Mouse (Mus musculus) lung, embryonic 14.5 days (tissue): Measurements from ENCODE around the gene Usp22. TPM values are rescaled to one million over a fixed set of nuclear protein-coding genes. Genes with fewer than 3 reads are reported as not detected.

Source experiments
- ATAC-seq: fragments of 200-750 bp; cut with Nextera tagmentation; 2 replicates; pipeline ENCODE4 v1.8.0; 2017; ENCODE audit warnings: mild to moderate bottlenecking, moderate TSS enrichment, moderate library complexity; ENCODE audit not compliant: insufficient read depth
- DNase-seq: peaks from one replicate; pipeline ENCODE4 v3.0.0-alpha.2; 2015
- H3K27ac ChIP-seq: fragments of 300-500 bp; sonication (generic); 2 replicates; pipeline ENCODE4 v1.5.1; 2014; ENCODE audit warnings: low read depth, mild to moderate bottlenecking, moderate library complexity
- H3K27me3 ChIP-seq: fragments of 300-500 bp; sonication (generic); 2 replicates; pipeline ENCODE4 v1.6.1; 2014; ENCODE audit warnings: low read length, control low read depth; ENCODE audit not compliant: insufficient read depth
- H3K36me3 ChIP-seq: fragments of 300-500 bp; sonication (generic); 2 replicates; pipeline ENCODE4 v1.6.1; 2014; ENCODE audit warnings: control low read depth; ENCODE audit not compliant: insufficient read depth
- H3K4me1 ChIP-seq: fragments of 300-500 bp; sonication (generic); 2 replicates; pipeline ENCODE4 v1.6.1; 2014; ENCODE audit warnings: antibody characterized with exemption, control low read depth; ENCODE audit not compliant: insufficient read depth
- H3K4me2 ChIP-seq: fragments of 300-500 bp; sonication (generic); 2 replicates; pipeline ENCODE4 v1.6.1; 2014; ENCODE audit warnings: mild to moderate bottlenecking
- H3K4me3 ChIP-seq: fragments of 300-500 bp; sonication (generic); 2 replicates; pipeline ENCODE4 v1.5.1; 2014; ENCODE audit warnings: low read depth, low read length
- H3K9ac ChIP-seq: fragments of 300-500 bp; sonication (generic); 2 replicates; pipeline ENCODE4 v1.6.1; 2014
- H3K9me3 ChIP-seq: fragments of 300-500 bp; sonication (generic); 2 replicates; pipeline ENCODE4 v1.6.1; 2016; ENCODE audit warnings: low read depth, low read length, control low read depth
- CTCF ChIP-seq: IDR thresholded peaks from 2 replicates; pipeline ENCODE4 v1.5.1; 2016; ENCODE audit warnings: antibody characterized with exemption, low read depth
- WGBS: fragments of 180-500 bp; shearing (Covaris S2); extraction: QIAGEN DNeasy Blood & Tissue Kit; methylation state at CpG from one replicate; pipeline ENCODE4 v1.1.7; 2014; 5-methylcytosine and 5-hydroxymethylcytosine counted together
- polyA plus RNA-seq: library from polyadenylated mRNA; unstranded; fragments of >200 nt; fragmentation: Nextera tagmentation; extraction: Ambion mirVana; gene quantifications from 2 replicates; pipeline ENCODE4 v1.2.1, GENCODE M21; 2014

Usp22 gene
- polyA plus RNA-seq, 1 experiment from 2014 or later, result 167 TPM

DNA sequence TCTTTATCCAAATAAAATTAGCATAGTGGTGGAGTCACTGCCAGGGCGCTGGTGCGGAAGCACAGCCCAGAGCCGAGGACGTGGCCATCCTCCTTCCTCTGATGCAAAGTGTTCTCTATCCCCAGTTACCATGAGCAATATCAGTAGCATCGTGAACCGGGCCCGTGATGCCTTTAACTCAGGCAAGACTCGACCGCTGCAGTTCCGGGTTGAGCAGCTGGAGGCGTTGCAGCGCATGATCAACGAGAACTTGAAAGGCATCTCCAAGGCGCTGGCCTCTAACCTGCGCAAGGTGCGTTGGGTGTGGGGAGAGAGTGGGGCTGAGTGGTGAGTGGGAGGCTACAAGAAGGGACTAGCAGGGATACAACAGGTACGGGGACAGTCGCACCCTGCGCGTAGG is 37.2 kb upstream of the Usp22 start:
- no peak overlapping the region for H3K4me3 ChIP-seq
- H3K9me3 ChIP-seq, result no peaks in the 10 kb centered on the region
- DNase-seq, result no peak
- no peaks in the 10 kb centered on the region for H3K4me1 ChIP-seq
- no peak overlapping the region for H3K9ac ChIP-seq
- H3K36me3 ChIP-seq, result no peaks in the 10 kb centered on the region
- H3K27ac ChIP-seq, result no peak overlapping the region
- peak; percentile 34; the same call in 1 of the 2 replicates for TF ChIP-seq CTCF
- no peak for ATAC-seq
- H3K27me3 ChIP-seq, result peaks cover 12% of the 10 kb centered on the region; the same call in 1 of the 2 replicates
- 31% methylated on average over 20 of the region's 20 CpGs for WGBS
- no peak overlapping the region for H3K4me2 ChIP-seq

DNA sequence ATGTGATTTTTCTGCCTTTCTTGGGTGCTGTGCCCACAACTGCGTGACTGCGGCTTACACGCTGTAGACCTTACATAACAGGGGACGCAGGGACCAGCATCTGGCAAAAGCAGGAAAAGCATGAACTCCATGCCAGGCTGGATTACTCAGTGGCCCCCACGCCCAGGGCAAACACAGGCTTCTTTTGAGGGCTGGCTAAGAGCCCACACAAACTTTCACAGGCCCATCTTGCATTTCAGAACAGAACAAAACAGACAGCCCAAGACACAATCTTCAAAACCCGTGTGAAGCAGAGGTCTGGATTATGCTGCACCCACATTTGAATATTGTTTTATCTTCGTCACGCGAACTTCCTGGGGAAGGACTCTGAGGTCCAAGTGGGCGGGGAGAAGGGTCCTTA is 33.5 kb upstream of the Usp22 start:
- WGBS, result 64% methylated on average over 10 of the region's 10 CpGs
- TF ChIP-seq CTCF, result no peak

DNA sequence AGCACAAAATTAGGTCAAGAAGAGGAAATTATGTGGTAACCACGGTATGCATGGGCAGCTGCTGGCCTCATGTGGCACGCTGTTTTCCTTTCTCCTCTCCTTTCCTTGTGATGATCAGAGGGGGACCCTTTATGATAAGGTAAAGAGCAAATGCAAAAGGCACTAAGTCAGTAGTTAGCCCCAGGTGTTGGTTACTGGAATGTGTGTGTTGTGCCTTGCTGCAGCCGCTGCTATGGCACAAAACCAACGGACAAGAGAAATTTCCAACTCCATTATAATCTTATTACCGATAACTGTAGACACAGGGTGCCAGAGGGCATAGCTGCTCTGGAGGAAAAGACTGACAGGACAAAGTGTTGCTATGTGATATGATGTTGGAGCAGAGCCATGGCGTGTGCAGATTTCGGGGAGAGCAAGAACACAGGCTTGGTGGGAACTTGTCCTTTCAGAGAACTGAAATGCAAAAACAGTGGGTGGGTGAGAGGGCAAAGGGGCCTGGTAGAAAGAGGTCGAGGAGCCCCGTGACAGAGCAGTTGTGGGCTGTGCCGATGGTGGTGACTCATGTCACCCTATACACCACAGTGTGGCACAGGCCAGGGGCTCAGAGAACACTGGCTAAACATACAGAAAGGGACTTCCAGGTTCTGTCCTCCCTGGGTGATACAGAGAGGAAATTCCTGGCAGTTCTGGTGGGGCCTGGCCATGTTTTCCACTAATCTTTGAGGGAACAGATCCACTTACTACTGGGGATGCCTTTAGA is 32.8 kb upstream of the Usp22 start, which contains the start of gene Aldh3a1:
TSS of gene Aldh3a1 (plus strand) at position 51 of the 760 bp plus-strand sequence.
- no peaks in the 10 kb centered on the region for H3K9me3 ChIP-seq
- no peaks in the 10 kb centered on the region for H3K4me1 ChIP-seq
- H3K4me3 ChIP-seq, result no peak within 1 kb of the TSS
- H3K27me3 ChIP-seq, result peaks cover 9% of the 10 kb centered on the region; the same call in 1 of the 2 replicates
- H3K4me2 ChIP-seq, result no peak within 1 kb of the TSS
- no peak within 1 kb of the TSS for H3K27ac ChIP-seq
- no peak within 1 kb of the TSS for H3K9ac ChIP-seq
- no peak for DNase-seq
- WGBS, result 53% methylated on average over 10 of the region's 10 CpGs
- no peak for ATAC-seq
- no peak for TF ChIP-seq CTCF
- no peaks in the 10 kb centered on the region for H3K36me3 ChIP-seq

More for the DNA sequence above, 33.5 kb upstream of the Usp22 start:
- Histone ChIP-seq H3K9me3 (no peaks in the 10 kb centered on the region), H3K4me1 (no peaks in the 10 kb centered on the region), H3K27me3 (peaks cover 12% of the 10 kb centered on the region; the same call in 1 of the 2 replicates), H3K4me2 (no peak overlapping the region), H3K4me3 (no peak overlapping the region), H3K9ac (no peak overlapping the region), H3K27ac (no peak overlapping the region), H3K36me3 (no peaks in the 10 kb centered on the region)
- ATAC-seq (no peak), DNase-seq (no peak)

DNA sequence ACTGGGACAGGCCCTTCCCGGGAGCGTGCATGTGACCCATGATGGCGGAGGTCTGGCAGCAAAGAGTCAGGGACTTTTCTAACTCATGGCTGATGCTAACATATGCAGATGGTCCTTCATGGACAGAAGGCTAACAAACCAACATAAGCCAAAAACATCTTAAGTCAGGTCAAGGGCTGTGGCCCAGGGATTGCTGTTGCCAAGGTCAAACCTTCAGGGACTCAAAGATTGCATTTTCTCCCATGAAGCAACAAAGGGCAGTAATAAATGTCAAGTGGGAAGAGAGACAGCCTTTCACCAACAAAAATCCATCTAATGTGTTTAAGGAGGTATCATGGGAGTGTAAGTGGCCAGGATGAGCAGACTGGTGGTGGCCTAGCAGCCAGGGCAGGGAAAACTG is 31.3 kb upstream of the Usp22 start:
- no peak overlapping the region for H3K9ac ChIP-seq
- H3K27ac ChIP-seq, result no peak overlapping the region
- H3K9me3 ChIP-seq, result no peaks in the 10 kb centered on the region
- no peaks in the 10 kb centered on the region for H3K4me1 ChIP-seq
- H3K4me3 ChIP-seq, result no peak overlapping the region
- H3K27me3 ChIP-seq, result no peaks in the 10 kb centered on the region
- H3K36me3 ChIP-seq, result no peaks in the 10 kb centered on the region
- TF ChIP-seq CTCF, result no peak
- DNase-seq (no peak), ATAC-seq (no peak)
- no peak overlapping the region for H3K4me2 ChIP-seq
- WGBS, result 98% methylated on average over 3 of the region's 3 CpGs

DNA sequence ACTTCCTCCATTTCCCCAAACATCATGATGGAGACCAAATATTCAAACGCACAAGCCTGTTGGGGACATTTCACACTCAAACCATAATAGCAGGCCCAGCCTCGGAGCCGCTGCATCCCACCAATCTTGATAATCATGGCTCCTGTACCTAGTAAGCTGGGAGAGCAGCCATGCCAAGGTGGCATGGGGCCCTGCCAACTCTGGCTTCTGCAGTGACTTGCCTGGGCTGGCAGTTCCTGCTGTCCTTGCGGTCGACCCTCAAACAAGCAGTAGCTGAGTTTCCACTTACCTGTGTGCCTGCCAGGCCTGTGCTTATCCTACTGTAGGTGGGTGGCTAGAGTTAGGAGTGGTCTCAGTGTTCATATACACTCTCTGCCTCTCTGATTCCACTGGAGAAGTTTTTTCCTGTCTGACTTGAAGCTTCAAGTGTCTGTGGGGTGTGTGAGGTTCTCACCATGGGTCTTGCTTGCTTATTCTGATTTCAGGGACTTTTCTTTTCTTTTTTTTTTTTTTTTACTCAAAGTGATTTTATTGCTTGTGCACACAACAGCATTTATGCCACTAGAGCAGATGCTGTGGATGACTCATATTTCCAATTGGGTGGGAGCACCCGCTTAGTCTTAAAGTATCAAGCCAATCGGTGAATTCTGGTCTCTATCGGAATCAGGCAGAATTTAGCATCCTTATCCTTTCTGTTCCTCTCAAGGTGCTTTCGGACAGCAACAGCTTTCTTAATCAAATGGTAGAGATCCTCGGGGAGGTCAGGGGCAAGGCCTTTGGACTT is 30.5 kb upstream of the Usp22 start:
- DNase-seq, result no peak

DNA sequence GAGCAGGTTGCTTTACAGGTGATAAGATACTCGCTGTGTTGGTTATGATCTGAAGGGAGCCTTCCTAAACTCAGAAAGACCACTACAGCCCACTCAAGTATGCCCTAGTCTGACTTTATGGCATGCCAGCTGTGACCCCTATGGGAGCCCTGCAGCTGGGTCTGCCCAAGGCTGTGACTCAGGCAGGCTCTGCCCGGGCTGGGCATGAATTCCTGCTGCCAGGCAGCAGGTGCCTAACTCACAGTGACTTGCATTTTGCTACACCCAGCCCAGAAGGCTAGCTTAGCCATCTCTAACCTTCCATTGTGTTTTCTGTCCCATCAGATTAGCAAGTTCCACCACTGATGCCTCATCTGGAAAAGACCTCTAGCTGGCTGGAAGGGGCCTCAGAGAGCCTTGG is 28.0 kb upstream of the Usp22 start:
- DNase-seq (no peak), ATAC-seq (no peak)
- no peak for TF ChIP-seq CTCF
- H3K9ac ChIP-seq, result no peak overlapping the region
- H3K36me3 ChIP-seq, result no peaks in the 10 kb centered on the region
- WGBS, result 75% methylated on average over 2 of the region's 2 CpGs
- H3K27me3 ChIP-seq, result no peaks in the 10 kb centered on the region
- no peak overlapping the region for H3K4me3 ChIP-seq
- no peaks in the 10 kb centered on the region for H3K9me3 ChIP-seq
- no peak overlapping the region for H3K27ac ChIP-seq
- H3K4me2 ChIP-seq, result no peak overlapping the region
- H3K4me1 ChIP-seq, result no peaks in the 10 kb centered on the region

More for the DNA sequence above, 30.5 kb upstream of the Usp22 start:
- Histone ChIP-seq H3K4me2 (no peak overlapping the region), H3K4me1 (no peaks in the 10 kb centered on the region), H3K9ac (no peak overlapping the region), H3K4me3 (no peak overlapping the region), H3K9me3 (no peaks in the 10 kb centered on the region), H3K36me3 (no peaks in the 10 kb centered on the region), H3K27ac (no peak overlapping the region), H3K27me3 (no peaks in the 10 kb centered on the region)
- 95% methylated on average over 9 of the region's 10 CpGs for WGBS
- ATAC-seq, result no peak
- TF ChIP-seq CTCF, result no peak

DNA sequence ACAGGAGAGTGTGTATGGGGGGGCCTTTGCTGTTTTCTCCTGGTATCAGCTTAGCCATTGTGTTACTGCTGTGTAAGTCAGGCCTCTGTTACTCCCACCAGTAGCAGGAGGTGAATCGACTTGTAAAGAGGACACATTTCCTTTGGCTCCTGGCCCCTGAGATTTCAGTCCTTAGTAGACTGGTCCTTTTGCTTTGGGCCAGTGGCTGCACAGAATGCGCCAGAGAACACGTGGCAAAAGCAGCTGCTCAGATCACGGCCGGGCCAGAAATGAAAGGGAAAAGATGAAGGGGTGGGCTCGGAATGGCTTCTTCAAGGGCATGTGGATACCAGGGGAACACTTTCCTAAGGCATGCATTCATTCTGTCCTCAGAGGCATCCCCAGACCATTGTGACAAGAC is 27.3 kb upstream of the Usp22 start:
- Histone ChIP-seq H3K4me2 (no peak overlapping the region), H3K36me3 (no peaks in the 10 kb centered on the region), H3K27ac (no peak overlapping the region), H3K9ac (no peak overlapping the region), H3K4me3 (no peak overlapping the region), H3K9me3 (no peaks in the 10 kb centered on the region), H3K27me3 (no peaks in the 10 kb centered on the region), H3K4me1 (no peaks in the 10 kb centered on the region)
- TF ChIP-seq CTCF, result no peak
- no peak for ATAC-seq
- no peak for DNase-seq
- WGBS, result 77% methylated on average over 6 of the region's 6 CpGs
